ENCODE assay signal across 8 mouse cellular contexts in the genomic region with DNA sequence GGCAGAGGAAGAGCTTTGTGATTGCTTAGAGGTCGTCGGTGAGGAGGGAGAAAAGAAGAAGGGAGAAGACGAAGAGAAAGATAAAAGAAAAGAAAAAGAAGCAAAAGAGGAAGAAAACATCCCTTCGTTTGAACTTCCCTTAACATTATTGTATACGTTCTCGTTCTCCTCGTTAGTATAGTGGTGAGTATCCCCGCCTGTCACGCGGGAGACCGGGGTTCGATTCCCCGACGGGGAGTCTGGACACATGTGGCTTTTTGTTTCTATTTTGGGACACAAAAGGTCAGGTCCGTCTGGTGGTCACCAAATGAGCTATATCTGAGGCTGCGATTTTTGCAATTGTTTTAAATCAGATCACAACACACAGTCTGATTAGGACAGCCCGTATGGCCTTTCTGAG. TPM values are rescaled to one million over a fixed set of nuclear protein-coding genes. Genes with fewer than 3 reads are reported as not detected.
A peak's percentile ranks its signal among the peaks of the same experiment; 100 is the strongest.
DNase-seq lines count a peak whose midpoint lies in the region; ATAC-seq and TF ChIP-seq lines count a peak whose summit lies in the region.

No protein-coding gene starts in this region.

- no peaks in the 10 kb centered on the region for H3K9me3 ChIP-seq in kidney, postnatal 0 days (replicated peaks; ENCODE audit: low read length)
- no peaks in the 10 kb centered on the region for H3K9me3 ChIP-seq in hindbrain, postnatal 0 days (ENCODE audit: low read length)
- H3K9me3 ChIP-seq in neural tube, embryonic 11.5 days (ENCODE audit: control insufficient read depth, low read length): no peaks in the 10 kb centered on the region

- no peak for TF ChIP-seq CTCF in kidney, postnatal 0 days (IDR thresholded peaks at IDR 0.05; ENCODE audit: low read depth)
- TF ChIP-seq CTCF in hindbrain, postnatal 0 days (IDR thresholded peaks at IDR 0.05; ENCODE audit: low read depth): no peak

- no peak for ATAC-seq in kidney, postnatal 0 days (replicated peaks; ENCODE audit: low FRiP score, low read depth)
- no peak for ATAC-seq in hindbrain, postnatal 0 days
- no peak for ATAC-seq in neural tube, embryonic 11.5 days (ENCODE audit: insufficient read depth, low FRiP score, low TSS enrichment)
- no peak for ATAC-seq in inflammation-experienced regulatory T-cells, adult 6 months

- 0 out of 2 replicates have a peak overlapping the region, but pooled peaks have one; percentile 0 for H3K4me2 ChIP-seq in kidney, postnatal 0 days (ENCODE audit: low read length)
- peak overlapping the region; percentile 38 for H3K4me2 ChIP-seq in hindbrain, postnatal 0 days (ENCODE audit: low read depth, low read length)
- peak overlapping the region; percentile 13 for H3K4me2 ChIP-seq in neural tube, embryonic 11.5 days (ENCODE audit: low read depth)

- no peak for DNase-seq in kidney, postnatal 0 days (ENCODE audit: low spot score)
- DNase-seq in kidney, adult 18-20 months: no peak
- DNase-seq in CD4-positive helper T cell, adult 2 months (ENCODE audit: low read depth, low spot score): peak; percentile 9
- DNase-seq in embryo, embryonic 11 days: peak; percentile 84
- DNase-seq in hindbrain, postnatal 0 days (ENCODE audit: low spot score): peak; percentile 52
- peak; percentile 74 for DNase-seq in neural tube, embryonic 11.5 days (ENCODE audit: low spot score)
- no peak for DNase-seq in ovary, adult 18-20 months (ENCODE audit: low spot score)

- H3K27me3 ChIP-seq in kidney, postnatal 0 days (ENCODE audit: insufficient read depth, low read length): no peaks in the 10 kb centered on the region
- H3K27me3 ChIP-seq in hindbrain, postnatal 0 days (ENCODE audit: insufficient read depth, low read length): peaks cover 15% of the 10 kb centered on the region
- H3K27me3 ChIP-seq in neural tube, embryonic 11.5 days (ENCODE audit: control insufficient read depth, insufficient read depth, low read length): no peaks in the 10 kb centered on the region

- no peaks in the 10 kb centered on the region for H3K36me3 ChIP-seq in kidney, postnatal 0 days (ENCODE audit: insufficient read depth, low read length)
- no peaks in the 10 kb centered on the region for H3K36me3 ChIP-seq in hindbrain, postnatal 0 days (ENCODE audit: insufficient read depth, low read length)
- no peaks in the 10 kb centered on the region for H3K36me3 ChIP-seq in neural tube, embryonic 11.5 days (ENCODE audit: control insufficient read depth, insufficient read depth, low read length)

- H3K9ac ChIP-seq in kidney, postnatal 0 days (ENCODE audit: low read depth, low read length): no peak overlapping the region
- no peak overlapping the region for H3K9ac ChIP-seq in hindbrain, postnatal 0 days (replicated peaks; ENCODE audit: low read length)
- H3K9ac ChIP-seq in neural tube, embryonic 11.5 days (ENCODE audit: low read length): no peak overlapping the region

- 13% methylated on average over 17 of the region's 17 CpGs for WGBS in kidney, postnatal 0 days
- 9% methylated on average over 17 of the region's 17 CpGs for WGBS in hindbrain, postnatal 0 days
- WGBS in neural tube, embryonic 11.5 days: 2% methylated on average over 17 of the region's 17 CpGs

- H3K4me3 ChIP-seq in kidney, postnatal 0 days (replicated peaks; ENCODE audit: low read depth, low read length): no peak overlapping the region
- peak overlapping the region; percentile 25 for H3K4me3 ChIP-seq in hindbrain, postnatal 0 days (ENCODE audit: low read length)
- H3K4me3 ChIP-seq in neural tube, embryonic 11.5 days (ENCODE audit: low read depth, low read length): peak overlapping the region; percentile 19

- H3K27ac ChIP-seq in kidney, postnatal 0 days: no peak overlapping the region
- no peak overlapping the region for H3K27ac ChIP-seq in hindbrain, postnatal 0 days
- H3K27ac ChIP-seq in neural tube, embryonic 11.5 days (ENCODE audit: low read depth, low read length): no peak overlapping the region

- H3K4me1 ChIP-seq in kidney, postnatal 0 days (replicated peaks; ENCODE audit: insufficient read depth, low read length): no peaks in the 10 kb centered on the region
- H3K4me1 ChIP-seq in hindbrain, postnatal 0 days (ENCODE audit: insufficient read depth, low read length): no peaks in the 10 kb centered on the region
- peaks cover 2% of the 10 kb centered on the region; the same call in 1 of the 2 replicates for H3K4me1 ChIP-seq in neural tube, embryonic 11.5 days (ENCODE audit: control insufficient read depth, insufficient read depth, low read length)

RNA-seq across cellular contexts. Expression of a gene that starts 33.7 kb away (rescaled TPM):
- polyA plus RNA-seq in kidney, postnatal 0 days (2015; fragmentation: Nextera tagmentation; extraction: Ambion mirVana): 8.5 and 9.6 TPM in 2 replicates
- total RNA-seq in hindbrain, postnatal 0 days (2014; rRNA removed): 9.3 and 13.5 TPM in 2 replicates
- 7.8 and 9.6 TPM in 2 replicates for polyA plus RNA-seq in hindbrain, postnatal 0 days (2015; fragmentation: Nextera tagmentation; extraction: Ambion mirVana)
- 22.1 and 25.9 TPM in 2 replicates for polyA plus RNA-seq in neural tube, embryonic 11.5 days (2014; fragmentation: Nextera tagmentation; extraction: Ambion mirVana)
- not detected for polyA plus RNA-seq in inflammation-experienced regulatory T-cells, adult 6 months (2017; shearing (Covaris generic))

Comparison
In these comparisons a context has a peak if more than half of its experiments do, and no peak if none do; other contexts are left out.
1. DNase-seq: peak in CD4-positive helper T cell, adult 2 months (single experiment), embryo, embryonic 11 days (single experiment), hindbrain, postnatal 0 days (single experiment) and neural tube, embryonic 11.5 days (single experiment); none in kidney, postnatal 0 days (single experiment), kidney, adult 18-20 months (single experiment) and ovary, adult 18-20 months (single experiment).
2. Peak in every context shown above with its lines, with median percentiles within 50 percentile points of each other: H3K4me2 ChIP-seq.